Mouse (Mus musculus): Measurements from ENCODE around the gene Mks1. TPM values are rescaled to one million over a fixed set of nuclear protein-coding genes. Genes with fewer than 3 reads are reported as not detected.

The Mks1 gene
- polyA plus RNA-seq, 1 experiment, result 12.6 TPM

GRCm38 (mm10) chr11:87816707-87817442 lies 36.1 kb upstream of the Mks1 start:
- Histone ChIP-seq H3K27ac (ENCODE audit: insufficient read depth, low read length) (no peak overlapping the region), H3K4me1 (ENCODE audit: control insufficient read depth, insufficient read depth, insufficient read length) (no peaks in the 10 kb centered on the region), H3K36me3 (ENCODE audit: control insufficient read depth, insufficient read depth, low read length) (no peaks in the 10 kb centered on the region), H3K27me3 (ENCODE audit: control insufficient read depth, insufficient read depth, low read length) (no peaks in the 10 kb centered on the region), H3K4me3 (ENCODE audit: extremely low read depth, insufficient read depth, insufficient read length) (peak overlapping the region; percentile 38; the same call in 1 of the 2 replicates)
- WGBS, result 8% methylated on average over 31 of the region's 31 CpGs
- TF ChIP-seq CTCF (IDR thresholded peaks at IDR 0.05; ENCODE audit: extremely low read depth, insufficient read depth, insufficient read length, insufficient replicate concordance) (peak; percentile 79), POLR2A (IDR thresholded peaks at IDR 0.05; ENCODE audit: low read depth, low read length) (no peak)
- peak in 1 of 2 experiments; percentile 23 for DNase-seq (ENCODE audit: low read depth in 1 of 2, low spot score in 2 of 2)

GRCm38 (mm10) chr11:87817443-87817773 lies 35.6 kb upstream of the Mks1 start:
- no peaks in the 10 kb centered on the region for H3K27me3 ChIP-seq (ENCODE audit: control insufficient read depth, insufficient read depth, low read length)
- no peak overlapping the region for H3K27ac ChIP-seq (ENCODE audit: insufficient read depth, low read length)
- no peak for DNase-seq (ENCODE audit: low read depth in 1 of 2, low spot score in 2 of 2)
- H3K36me3 ChIP-seq (ENCODE audit: control insufficient read depth, insufficient read depth, low read length), result no peaks in the 10 kb centered on the region
- H3K4me1 ChIP-seq (ENCODE audit: control insufficient read depth, insufficient read depth, insufficient read length), result no peaks in the 10 kb centered on the region
- 38% methylated on average over 4 of the region's 4 CpGs for WGBS
- TF ChIP-seq CTCF (IDR thresholded peaks at IDR 0.05; ENCODE audit: extremely low read depth, insufficient read depth, insufficient read length, insufficient replicate concordance) (no peak), POLR2A (IDR thresholded peaks at IDR 0.05; ENCODE audit: low read depth, low read length) (no peak)
- H3K4me3 ChIP-seq (ENCODE audit: extremely low read depth, insufficient read depth, insufficient read length), result no peak overlapping the region; the same call in 1 of the 2 replicates

- 86% methylated on average over 5 of the region's 5 CpGs for WGBS
- no peak overlapping the region for H3K4me3 ChIP-seq (ENCODE audit: extremely low read depth, insufficient read depth, insufficient read length)
- H3K27me3 ChIP-seq (ENCODE audit: control insufficient read depth, insufficient read depth, low read length), result no peaks in the 10 kb centered on the region
- H3K27ac ChIP-seq (ENCODE audit: insufficient read depth, low read length), result no peak overlapping the region
- no peak for DNase-seq (ENCODE audit: low read depth in 1 of 2, low spot score in 2 of 2)
- no peak for TF ChIP-seq CTCF (IDR thresholded peaks at IDR 0.05; ENCODE audit: extremely low read depth, insufficient read depth, insufficient read length, insufficient replicate concordance)
- no peak for TF ChIP-seq POLR2A (IDR thresholded peaks at IDR 0.05; ENCODE audit: low read depth, low read length)
- H3K36me3 ChIP-seq (ENCODE audit: control insufficient read depth, insufficient read depth, low read length), result no peaks in the 10 kb centered on the region
- no peaks in the 10 kb centered on the region for H3K4me1 ChIP-seq (ENCODE audit: control insufficient read depth, insufficient read depth, insufficient read length)
These were observed 31.5 kb upstream of the Mks1 start for GRCm38 (mm10) chr11:87821502-87821901.

- H3K4me3 ChIP-seq (ENCODE audit: extremely low read depth, insufficient read depth, insufficient read length), result no peak within 1 kb of the TSS
- no peak within 1 kb of the TSS for H3K27ac ChIP-seq (ENCODE audit: insufficient read depth, low read length)
- DNase-seq (ENCODE audit: low read depth in 1 of 2, low spot score in 2 of 2), result no peak
- WGBS, result 55% methylated on average over 10 of the region's 10 CpGs
- no peak for TF ChIP-seq CTCF (IDR thresholded peaks at IDR 0.05; ENCODE audit: extremely low read depth, insufficient read depth, insufficient read length, insufficient replicate concordance)
- TF ChIP-seq POLR2A (IDR thresholded peaks at IDR 0.05; ENCODE audit: low read depth, low read length), result no peak
- H3K27me3 ChIP-seq (ENCODE audit: control insufficient read depth, insufficient read depth, low read length), result no peaks in the 10 kb centered on the region; the same call in 1 of the 2 replicates
- H3K4me1 ChIP-seq (ENCODE audit: control insufficient read depth, insufficient read depth, insufficient read length), result no peaks in the 10 kb centered on the region
- no peaks in the 10 kb centered on the region for H3K36me3 ChIP-seq (ENCODE audit: control insufficient read depth, insufficient read depth, low read length)
These were observed 24.6 kb upstream of the Mks1 start, which contains the start of gene Lpo for GRCm38 (mm10) chr11:87828239-87828900. Gene Lpo (minus strand): TSS chr11:87828289.

GRCm38 (mm10) chr11:87840676-87841075 lies 12.3 kb upstream of the Mks1 start:
- Histone ChIP-seq H3K4me3 (ENCODE audit: extremely low read depth, insufficient read depth, insufficient read length) (no peak overlapping the region), H3K27ac (ENCODE audit: insufficient read depth, low read length) (no peak overlapping the region), H3K27me3 (ENCODE audit: control insufficient read depth, insufficient read depth, low read length) (no peaks in the 10 kb centered on the region), H3K36me3 (ENCODE audit: control insufficient read depth, insufficient read depth, low read length) (no peaks in the 10 kb centered on the region), H3K4me1 (ENCODE audit: control insufficient read depth, insufficient read depth, insufficient read length) (no peaks in the 10 kb centered on the region)
- WGBS, result 87% methylated on average over 8 of the region's 8 CpGs
- TF ChIP-seq POLR2A (IDR thresholded peaks at IDR 0.05; ENCODE audit: low read depth, low read length) (no peak), CTCF (IDR thresholded peaks at IDR 0.05; ENCODE audit: extremely low read depth, insufficient read depth, insufficient read length, insufficient replicate concordance) (no peak)
- no peak for DNase-seq (ENCODE audit: low read depth in 1 of 2, low spot score in 2 of 2)

- Histone ChIP-seq H3K36me3 (ENCODE audit: control insufficient read depth, insufficient read depth, low read length) (no peaks in the 10 kb centered on the region), H3K27ac (ENCODE audit: insufficient read depth, low read length) (no peak overlapping the region), H3K4me3 (ENCODE audit: extremely low read depth, insufficient read depth, insufficient read length) (no peak overlapping the region), H3K4me1 (ENCODE audit: control insufficient read depth, insufficient read depth, insufficient read length) (no peaks in the 10 kb centered on the region), H3K27me3 (ENCODE audit: control insufficient read depth, insufficient read depth, low read length) (no peaks in the 10 kb centered on the region)
- TF ChIP-seq POLR2A (IDR thresholded peaks at IDR 0.05; ENCODE audit: low read depth, low read length) (no peak), CTCF (IDR thresholded peaks at IDR 0.05; ENCODE audit: extremely low read depth, insufficient read depth, insufficient read length, insufficient replicate concordance) (no peak)
- 80% methylated on average over 3 of the region's 3 CpGs for WGBS
- no peak for DNase-seq (ENCODE audit: low read depth in 1 of 2, low spot score in 2 of 2)
These were observed 11.6 kb upstream of the Mks1 start for GRCm38 (mm10) chr11:87841436-87841835.
